Mouse (Mus musculus): ENCODE data around the gene Cxcl13. TPM values are rescaled to one million over a fixed set of nuclear protein-coding genes. Genes with fewer than 3 reads are reported as not detected.
A peak's percentile ranks its signal among the peaks of the same experiment; 100 is the strongest.

The Cxcl13 gene
- total RNA-seq, 2 experiments from 2014 or later, result not detected

DNA sequence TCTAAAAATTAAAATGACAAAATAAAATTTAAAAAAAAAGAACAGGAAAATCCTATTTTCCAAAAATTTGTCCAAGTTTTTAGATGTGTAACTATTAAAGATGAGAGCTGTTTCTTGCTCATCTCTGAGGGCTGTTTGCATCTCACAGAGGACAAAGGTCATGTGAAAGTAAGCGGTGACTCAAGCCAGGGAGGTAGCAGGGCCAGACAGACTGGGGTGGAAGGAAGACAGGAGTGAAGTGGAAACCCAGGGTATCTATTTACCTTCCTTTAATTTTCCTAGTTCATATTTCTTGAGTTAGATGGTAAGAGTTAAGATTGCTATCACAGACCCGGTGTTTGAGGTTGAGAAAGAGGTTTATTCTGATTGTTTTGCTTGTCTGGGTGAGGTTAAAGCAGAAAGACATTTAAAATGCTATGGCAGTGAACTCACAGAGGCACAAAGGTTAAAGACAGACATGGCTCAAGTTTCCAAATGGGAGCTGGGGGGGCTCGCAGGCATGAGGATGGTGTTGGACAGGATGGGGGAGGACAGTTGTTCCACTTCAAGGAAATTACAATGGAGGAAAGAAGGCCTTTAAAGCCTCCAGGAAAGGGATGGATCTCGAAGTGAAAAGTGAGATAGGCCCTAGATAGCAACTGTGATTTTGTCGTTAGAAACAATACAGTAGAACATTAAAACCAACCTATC, 27.2 kb downstream of the Cxcl13 start:
- ATAC-seq (ENCODE audit: poor library complexity, severe bottlenecking), result no peak

- no peak for ATAC-seq (ENCODE audit: poor library complexity, severe bottlenecking)
Observed at GRCm38 (mm10) chr5:95991339-95992292, 34.9 kb downstream of the Cxcl13 start.

DNA sequence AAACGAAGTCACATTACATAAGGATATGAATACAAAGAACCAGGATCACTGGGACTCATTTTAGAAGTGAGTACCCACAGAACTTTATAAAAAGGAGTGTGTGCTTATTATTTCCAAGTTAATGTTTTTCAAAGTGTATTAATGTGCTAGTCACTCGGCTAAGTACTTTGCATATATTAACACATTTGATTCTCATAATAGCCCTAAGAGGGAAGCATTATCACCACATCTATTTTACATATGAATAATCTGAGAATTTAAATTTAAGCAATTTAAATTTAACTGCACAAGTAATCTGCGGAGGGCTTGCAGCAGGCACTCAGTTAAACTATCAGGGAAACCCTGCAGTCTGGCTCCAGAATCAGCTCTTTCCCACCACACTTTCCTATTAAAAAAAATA, 40.5 kb downstream of the Cxcl13 start:
- ATAC-seq (ENCODE audit: poor library complexity, severe bottlenecking), result no peak

- peak; percentile 27; the same call in 1 of the 2 replicates for ATAC-seq (ENCODE audit: poor library complexity, severe bottlenecking)
Observed at GRCm38 (mm10) chr5:96003348-96003747, 46.6 kb downstream of the Cxcl13 start.

GRCm38 (mm10) chr5:96008274-96008842, 51.6 kb downstream of the Cxcl13 start:
- no peak for ATAC-seq (ENCODE audit: poor library complexity, severe bottlenecking)

GRCm38 (mm10) chr5:96009076-96009475, 52.3 kb downstream of the Cxcl13 start:
- no peak for ATAC-seq (ENCODE audit: poor library complexity, severe bottlenecking)

Other genes starting within 250 kb of the Cxcl13 start
- gene Gm7978, start 220.8 kb upstream of the Cxcl13 start, total RNA-seq (2015), result not detected in 2 replicates
- gene Gm7978, start 220.8 kb upstream of the Cxcl13 start, total RNA-seq (2017), result not detected in 2 replicates
- gene Gm7982, start 214.9 kb upstream of the Cxcl13 start, total RNA-seq (2015), result not detected in 2 replicates
- gene Gm7982, start 214.9 kb upstream of the Cxcl13 start, total RNA-seq (2017), result not detected in 2 replicates
- not detected in 2 replicates for gene E330014E10Rik, start 181.0 kb upstream of the Cxcl13 start, total RNA-seq (2015)
- not detected in 2 replicates for gene E330014E10Rik, start 181.0 kb upstream of the Cxcl13 start, total RNA-seq (2017)
- gene Cnot6l, start 207.2 kb downstream of the Cxcl13 start, total RNA-seq (2015), result 87.4 and 95.4 TPM in 2 replicates
- 81.4 and 85.0 TPM in 2 replicates for gene Cnot6l, start 207.2 kb downstream of the Cxcl13 start, total RNA-seq (2017)